ENCODE assay signal across 8 mouse cellular contexts in genomic region chr1:23061614-23062373, GRCm38 (mm10). TPM values are rescaled to one million over a fixed set of nuclear protein-coding genes. Genes with fewer than 3 reads are reported as not detected.
A peak's percentile ranks its signal among the peaks of the same experiment; 100 is the strongest.
DNase-seq lines count a peak whose midpoint lies in the region; ATAC-seq and TF ChIP-seq lines count a peak whose summit lies in the region.

No protein-coding gene starts in this region.

- no peaks in the 10 kb centered on the region for H3K9me3 ChIP-seq in ES-E14 (ENCODE audit: control insufficient read depth, insufficient read depth, low read depth, low read length)
- H3K9me3 ChIP-seq in embryonic facial prominence, embryonic 15.5 days (replicated peaks) = no peaks in the 10 kb centered on the region
- no peaks in the 10 kb centered on the region for H3K9me3 ChIP-seq in heart, embryonic 14.5 days (ENCODE audit: control insufficient read depth, low read length)
- H3K9me3 ChIP-seq in liver, embryonic 16.5 days (replicated peaks; ENCODE audit: control insufficient read depth, low read length) = no peaks in the 10 kb centered on the region

- H3K4me3 ChIP-seq in ES-E14 (ENCODE audit: insufficient read depth in 1 of 2, low read depth in 1 of 2, low read length in 2 of 2, poor library complexity in 1 of 2, severe bottlenecking in 1 of 2) = no peak overlapping the region
- no peak overlapping the region for H3K4me3 ChIP-seq in embryonic facial prominence, embryonic 15.5 days (replicated peaks)
- no peak overlapping the region for H3K4me3 ChIP-seq in heart, embryonic 14.5 days (ENCODE audit: control insufficient read depth in 1 of 2, insufficient read depth in 1 of 2, low read depth in 1 of 2, low read length in 2 of 2)
- no peak overlapping the region for H3K4me3 ChIP-seq in liver, embryonic 16.5 days (ENCODE audit: low read depth, low read length)

- H3K4me2 ChIP-seq in embryonic facial prominence, embryonic 15.5 days (replicated peaks) = no peak overlapping the region
- peak overlapping the region; percentile 40 for H3K4me2 ChIP-seq in heart, embryonic 14.5 days (ENCODE audit: low read length)
- no peak overlapping the region for H3K4me2 ChIP-seq in liver, embryonic 16.5 days (ENCODE audit: low read depth, low read length)

- peak; percentile 63; the same call in 1 of the 2 replicates for ATAC-seq in embryonic facial prominence, embryonic 15.5 days (ENCODE audit: insufficient number of reproducible peaks, low FRiP score, low TSS enrichment, low read depth)
- ATAC-seq in heart, embryonic 14.5 days (ENCODE audit: insufficient number of reproducible peaks, insufficient read depth, low FRiP score, low read depth) = peak; percentile 76; the same call in 1 of the 2 replicates
- ATAC-seq in liver, embryonic 16.5 days (ENCODE audit: low read depth) = 0 out of 2 replicates have a peak, but pooled peaks have one; percentile 30

- DNase-seq in ES-E14 (ENCODE audit: low read depth, low spot score) = peak; percentile 80
- peak; percentile 95 for DNase-seq in brain, adult 2 months (ENCODE audit: low read depth, low spot score)
- DNase-seq in kidney, postnatal 14 days = peak; percentile 52
- peak; percentile 91 for DNase-seq in retina, embryonic 14.5 days (ENCODE audit: low spot score)
- no peak for DNase-seq in spleen, postnatal 4 days (ENCODE audit: low spot score in 2 of 2)

- no peaks in the 10 kb centered on the region for H3K27me3 ChIP-seq in embryonic facial prominence, embryonic 15.5 days
- no peaks in the 10 kb centered on the region for H3K27me3 ChIP-seq in heart, embryonic 14.5 days (ENCODE audit: control insufficient read depth, insufficient read depth, low read length)
- H3K27me3 ChIP-seq in liver, embryonic 16.5 days (ENCODE audit: control insufficient read depth, insufficient read depth, low read depth, low read length) = no peaks in the 10 kb centered on the region

- H3K9ac ChIP-seq in ES-E14 (ENCODE audit: insufficient read depth, low read depth, low read length, poor library complexity, severe bottlenecking) = no peak overlapping the region
- no peak overlapping the region for H3K9ac ChIP-seq in embryonic facial prominence, embryonic 15.5 days
- no peak overlapping the region for H3K9ac ChIP-seq in heart, embryonic 14.5 days (ENCODE audit: low read length)
- H3K9ac ChIP-seq in liver, embryonic 16.5 days (ENCODE audit: low read depth, low read length) = no peak overlapping the region

- H3K36me3 ChIP-seq in ES-E14 (ENCODE audit: control insufficient read depth, insufficient read depth, low read length, poor library complexity, severe bottlenecking) = no peaks in the 10 kb centered on the region
- no peaks in the 10 kb centered on the region for H3K36me3 ChIP-seq in embryonic facial prominence, embryonic 15.5 days
- no peaks in the 10 kb centered on the region for H3K36me3 ChIP-seq in heart, embryonic 14.5 days (ENCODE audit: control insufficient read depth, insufficient read depth, low read length)
- no peaks in the 10 kb centered on the region for H3K36me3 ChIP-seq in liver, embryonic 16.5 days (ENCODE audit: control insufficient read depth, insufficient read depth)

- WGBS in embryonic facial prominence, embryonic 15.5 days = 23% methylated on average over 14 of the region's 14 CpGs
- WGBS in heart, embryonic 14.5 days = 18% methylated on average over 14 of the region's 14 CpGs
- 16% methylated on average over 14 of the region's 14 CpGs for WGBS in liver, embryonic 16.5 days (ENCODE audit: insufficient replicate concordance)

- no peak overlapping the region for H3K27ac ChIP-seq in ES-E14 (ENCODE audit: insufficient read depth, low read depth, low read length, poor library complexity, severe bottlenecking)
- no peak overlapping the region for H3K27ac ChIP-seq in embryonic facial prominence, embryonic 15.5 days (replicated peaks)
- no peak overlapping the region for H3K27ac ChIP-seq in heart, embryonic 14.5 days (replicated peaks in 1 of 2; ENCODE audit: control insufficient read depth in 1 of 2, insufficient read depth in 1 of 2, low read depth in 2 of 2, low read length in 2 of 2)
- H3K27ac ChIP-seq in liver, embryonic 16.5 days (ENCODE audit: low read length) = no peak overlapping the region

- no peaks in the 10 kb centered on the region for H3K4me1 ChIP-seq in ES-E14 (ENCODE audit: control insufficient read depth in 2 of 2, insufficient read depth in 2 of 2, low read length in 2 of 2, poor library complexity in 1 of 2)
- H3K4me1 ChIP-seq in embryonic facial prominence, embryonic 15.5 days = no peaks in the 10 kb centered on the region
- peaks cover 3 to 5% of the 10 kb centered on the region in 2 experiments; a peak in 2 of 4 replicates for H3K4me1 ChIP-seq in heart, embryonic 14.5 days (ENCODE audit: control insufficient read depth in 2 of 2, insufficient read depth in 2 of 2, low read length in 2 of 2)
- no peaks in the 10 kb centered on the region for H3K4me1 ChIP-seq in liver, embryonic 16.5 days (ENCODE audit: control insufficient read depth, low read depth, low read length)

- in situ Hi-C loops in ES-E14 (cut with MboI; ENCODE audit: low sequenced_read_pairs in 2 of 2, unreplicated experiment in 2 of 2) = no loop called here

TF ChIP-seq in ES-E14, 5 proteins besides CTCF, POLR2A, EP300 and RAD21:
- TF ChIP-seq MAFK (IDR thresholded peaks at IDR 0.05; ENCODE audit: insufficient read depth, low read depth, low read length) (no peak), CHD2 (IDR thresholded peaks at IDR 0.05; ENCODE audit: low read depth, low read length) (no peak), ZNF384 (IDR thresholded peaks at IDR 0.05; ENCODE audit: low read depth, low read length) (no peak), HCFC1 (IDR thresholded peaks at IDR 0.05; ENCODE audit: borderline replicate concordance, insufficient read depth, low read length) (no peak), ZC3H11A (IDR thresholded peaks at IDR 0.05; ENCODE audit: borderline replicate concordance, low read depth, low read length) (no peak)

RNA-seq across cellular contexts. Expression of gene 4933415F23Rik, which starts 40.3 kb away (rescaled TPM):
- total RNA-seq in ES-E14 (2012; rRNA removed) = not detected in 2 replicates
- not detected in 2 replicates for polyA plus RNA-seq in embryonic facial prominence, embryonic 15.5 days (2015; fragmentation: Nextera tagmentation; extraction: Ambion mirVana)
- polyA plus RNA-seq in heart, embryonic 14.5 days (2014; fragmentation: Nextera tagmentation; extraction: Ambion mirVana) = not detected in 2 replicates
- polyA plus RNA-seq in liver, embryonic 16.5 days (2015; fragmentation: Nextera tagmentation; extraction: Ambion mirVana) = not detected in 2 replicates

Comparison
In these comparisons a context has a peak if more than half of its experiments do, and no peak if none do; other contexts are left out.
1. DNase-seq: peak in ES-E14 (single experiment), brain, adult 2 months (single experiment), kidney, postnatal 14 days (single experiment) and retina, embryonic 14.5 days (single experiment); none in spleen, postnatal 4 days (0 of 2).
2. Peak in every context shown above with its lines, with median percentiles within 50 percentile points of each other: ATAC-seq.